Mouse (Mus musculus) adrenal gland, postnatal 4 days (tissue): ENCODE data around the gene Gm28051. TPM values are rescaled to one million over a fixed set of nuclear protein-coding genes. Genes with fewer than 3 reads are reported as not detected.

Source experiments
- DNase-seq, 2 experiments: peaks; one replicate each; pipeline ENCODE4 v3.0.0; 2021 to 2022; ENCODE audit warnings: low spot score in 2 of 2, mixed read lengths in 2 of 2
- total RNA-seq, 2 experiments: library from RNA; stranded (reverse); gene quantifications; 2 replicates each; pipeline ENCODE4 v1.2.3; 2021

Gene Gm28051
- total RNA-seq, 2 experiments from 2014 or later: not detected

GRCm38 (mm10) chr12:102743036-102743588, 14.5 kb downstream of the Gm28051 start:
- no peak for DNase-seq

GRCm38 (mm10) chr12:102742056-102742455, 15.5 kb downstream of the Gm28051 start:
- DNase-seq: no peak

GRCm38 (mm10) chr12:102740285-102740684, 17.3 kb downstream of the Gm28051 start:
- DNase-seq: no peak

- DNase-seq: no peak
These were observed 18.5 kb downstream of the Gm28051 start for GRCm38 (mm10) chr12:102739096-102739495.

- peak in 1 of 2 experiments; percentile 45 for DNase-seq
These were observed 24.2 kb downstream of the Gm28051 start for GRCm38 (mm10) chr12:102733381-102733780.

- no peak for DNase-seq
These were observed 26.6 kb downstream of the Gm28051 start for GRCm38 (mm10) chr12:102730798-102731619.

- DNase-seq: peak; percentile 17 to 27
These were observed 27.4 kb downstream of the Gm28051 start for GRCm38 (mm10) chr12:102729855-102730797.

- DNase-seq: peak in 1 of 2 experiments; percentile 22
These were observed 31.8 kb downstream of the Gm28051 start for GRCm38 (mm10) chr12:102725761-102726175.

- no peak for DNase-seq
These were observed 32.4 kb downstream of the Gm28051 start for GRCm38 (mm10) chr12:102725146-102725545.

GRCm38 (mm10) chr12:102723861-102724260, 33.7 kb downstream of the Gm28051 start:
- DNase-seq: no peak

- no peak for DNase-seq
These were observed 34.6 kb downstream of the Gm28051 start for GRCm38 (mm10) chr12:102722966-102723365.

- no peak for DNase-seq
These were observed 35.1 kb downstream of the Gm28051 start for GRCm38 (mm10) chr12:102722451-102722850.

- DNase-seq: no peak
These were observed 37.8 kb downstream of the Gm28051 start for GRCm38 (mm10) chr12:102719552-102720315.

- no peak for DNase-seq
These were observed 42.7 kb downstream of the Gm28051 start for GRCm38 (mm10) chr12:102714654-102715395.

- DNase-seq: no peak
These were observed 43.4 kb downstream of the Gm28051 start for GRCm38 (mm10) chr12:102714116-102714515.

GRCm38 (mm10) chr12:102713153-102713865, 44.3 kb downstream of the Gm28051 start:
- no peak for DNase-seq

- no peak for DNase-seq
These were observed 46.7 kb downstream of the Gm28051 start for GRCm38 (mm10) chr12:102710851-102711375.

GRCm38 (mm10) chr12:102709896-102710295, 47.7 kb downstream of the Gm28051 start:
- no peak for DNase-seq

GRCm38 (mm10) chr12:102708220-102708619, 49.3 kb downstream of the Gm28051 start:
- no peak for DNase-seq
